Mouse (Mus musculus) T-helper 2 cell (primary cell): ENCODE results near the gene Gm9918.

Source experiments
- in situ Hi-C: fragments of 300-600 bp; cut with MboI, MseI; formaldehyde crosslinking; loops from one replicate; pipeline ENCODE4 v1.15.1; 2025; ENCODE audit warnings: high pct_unique_total_duplicates

Gene Gm9918

DNA sequence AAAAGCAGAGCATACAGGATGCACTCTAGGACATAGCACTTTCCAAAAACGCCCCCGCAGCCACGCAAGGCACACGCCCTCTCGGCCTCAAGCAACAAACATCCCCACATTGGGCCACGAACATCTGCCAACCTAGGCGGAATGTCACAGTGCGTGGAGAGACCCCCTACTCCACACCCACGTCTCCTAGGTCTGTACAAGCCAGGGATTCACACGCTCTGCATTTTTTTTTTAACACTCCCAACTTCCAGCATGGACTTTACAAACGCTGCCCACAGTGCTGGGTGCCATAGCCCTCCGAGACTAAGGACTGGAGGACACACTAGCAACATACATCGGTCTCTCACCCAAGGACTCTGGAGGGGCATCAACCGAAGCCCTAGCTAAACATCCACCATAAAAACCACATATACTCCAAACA lies 24.9 kb upstream of the Gm9918 start:
- in situ Hi-C loops, result no loop called here

DNA sequence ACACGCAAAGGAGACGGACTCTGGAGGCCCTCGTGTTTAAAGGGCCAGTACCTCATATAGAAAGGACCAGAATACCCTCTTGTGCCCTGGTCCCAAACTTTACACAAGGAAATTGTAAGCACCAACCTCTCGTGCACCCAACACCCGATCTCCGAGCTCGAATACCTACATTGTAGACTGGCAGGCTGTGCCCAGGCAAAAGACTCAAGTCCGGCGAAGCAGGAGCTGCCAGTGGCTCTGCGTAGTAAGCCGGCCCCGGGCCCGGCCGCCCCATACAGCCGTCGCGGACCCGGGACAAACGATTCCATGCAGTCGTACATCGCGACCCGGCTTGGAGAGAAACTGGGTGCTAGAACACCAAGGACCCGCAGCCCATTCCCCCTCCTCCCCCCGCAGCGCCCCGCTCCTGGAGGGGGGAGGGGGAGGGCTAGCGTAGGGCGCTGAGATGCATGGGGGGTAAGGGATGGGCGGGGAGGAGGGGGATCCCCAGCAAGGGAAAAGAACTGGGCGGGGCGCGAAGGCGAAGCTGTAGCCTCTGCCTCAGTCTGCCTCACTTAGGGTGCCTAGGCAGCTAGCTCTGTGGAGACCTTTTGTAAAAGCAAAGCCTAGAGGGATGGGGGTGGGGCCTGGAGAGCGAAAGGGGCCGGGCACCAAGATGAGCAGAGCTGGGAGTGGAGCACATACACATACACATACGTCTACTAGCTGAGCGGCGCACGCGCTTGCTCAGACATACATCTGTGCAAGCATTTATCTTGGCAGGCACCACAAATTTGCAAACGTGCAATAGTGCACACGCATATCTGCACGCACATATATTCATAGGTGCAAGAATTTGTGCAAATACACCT lies 24.2 kb upstream of the Gm9918 start:
- in situ Hi-C loops, result no loop called here

- in situ Hi-C loops, result no loop called here
Observed at GRCm38 (mm10) chr15:102246866-102247251, 23.5 kb upstream of the Gm9918 start.

GRCm38 (mm10) chr15:102247252-102248130 lies 22.9 kb upstream of the Gm9918 start:
- in situ Hi-C loops, result no loop called here

GRCm38 (mm10) chr15:102248131-102248811 lies 22.1 kb upstream of the Gm9918 start:
- in situ Hi-C loops, result no loop called here

DNA sequence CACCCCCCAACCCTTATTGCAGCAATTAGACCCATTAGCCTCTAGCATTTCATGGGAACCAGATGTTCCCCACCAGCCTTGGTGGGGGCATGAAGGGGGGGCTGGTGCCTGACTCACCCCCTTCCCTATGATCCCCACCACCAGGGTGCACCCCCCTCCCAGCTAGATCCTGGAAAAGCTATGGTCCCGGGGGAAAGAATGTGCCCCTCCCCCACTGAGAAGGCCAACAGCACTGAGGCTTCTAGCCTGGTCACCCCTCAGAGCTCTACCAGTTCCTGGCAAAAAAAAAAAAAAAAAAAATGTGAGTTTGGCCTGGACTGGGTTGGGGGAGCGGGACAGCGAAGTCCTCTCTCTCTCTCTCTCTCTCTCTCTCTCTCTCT lies 21.6 kb upstream of the Gm9918 start:
- in situ Hi-C loops, result no loop called here

- in situ Hi-C loops, result no loop called here
Observed at GRCm38 (mm10) chr15:102249251-102249691, 21.1 kb upstream of the Gm9918 start.

GRCm38 (mm10) chr15:102249967-102250366 lies 20.4 kb upstream of the Gm9918 start:
- in situ Hi-C loops, result no loop called here

- in situ Hi-C loops, result no loop called here
Observed at GRCm38 (mm10) chr15:102250521-102250920, 19.8 kb upstream of the Gm9918 start.

DNA sequence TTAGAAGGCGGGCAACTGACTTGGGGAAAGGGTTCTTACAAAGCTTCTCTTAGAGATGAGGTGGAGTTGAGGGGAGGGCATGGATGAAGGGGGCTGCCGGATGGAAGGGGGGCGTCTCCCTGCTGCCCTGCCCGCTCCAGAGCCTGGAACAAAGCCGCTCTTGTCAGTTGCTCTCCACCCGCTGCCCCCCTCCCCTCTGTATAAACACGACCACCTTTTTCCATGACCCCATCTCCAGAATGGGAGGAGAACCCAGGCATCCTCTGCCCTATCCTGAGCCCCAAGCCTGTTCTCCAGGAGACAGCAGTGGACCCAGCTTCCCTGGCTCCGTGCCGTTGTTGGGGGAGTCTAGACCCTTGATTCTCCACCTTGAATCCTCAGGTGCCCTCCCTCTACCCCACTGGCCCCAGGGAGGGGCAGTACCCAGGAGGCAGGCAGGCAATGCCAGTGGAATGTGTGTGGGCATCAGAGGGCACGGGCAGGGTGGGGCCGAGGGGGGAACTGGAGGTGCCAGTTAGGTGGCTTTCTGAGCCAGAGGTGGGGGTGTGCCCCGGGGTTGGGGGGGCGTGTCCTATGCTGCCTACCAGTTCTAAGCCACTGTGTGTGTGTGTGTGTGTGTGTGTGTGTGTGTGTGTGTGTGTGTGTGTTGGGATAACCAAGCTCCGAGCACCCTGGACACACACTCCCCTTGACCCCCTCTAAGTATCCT lies 14.7 kb upstream of the Gm9918 start:
- in situ Hi-C loops, result no loop called here

DNA sequence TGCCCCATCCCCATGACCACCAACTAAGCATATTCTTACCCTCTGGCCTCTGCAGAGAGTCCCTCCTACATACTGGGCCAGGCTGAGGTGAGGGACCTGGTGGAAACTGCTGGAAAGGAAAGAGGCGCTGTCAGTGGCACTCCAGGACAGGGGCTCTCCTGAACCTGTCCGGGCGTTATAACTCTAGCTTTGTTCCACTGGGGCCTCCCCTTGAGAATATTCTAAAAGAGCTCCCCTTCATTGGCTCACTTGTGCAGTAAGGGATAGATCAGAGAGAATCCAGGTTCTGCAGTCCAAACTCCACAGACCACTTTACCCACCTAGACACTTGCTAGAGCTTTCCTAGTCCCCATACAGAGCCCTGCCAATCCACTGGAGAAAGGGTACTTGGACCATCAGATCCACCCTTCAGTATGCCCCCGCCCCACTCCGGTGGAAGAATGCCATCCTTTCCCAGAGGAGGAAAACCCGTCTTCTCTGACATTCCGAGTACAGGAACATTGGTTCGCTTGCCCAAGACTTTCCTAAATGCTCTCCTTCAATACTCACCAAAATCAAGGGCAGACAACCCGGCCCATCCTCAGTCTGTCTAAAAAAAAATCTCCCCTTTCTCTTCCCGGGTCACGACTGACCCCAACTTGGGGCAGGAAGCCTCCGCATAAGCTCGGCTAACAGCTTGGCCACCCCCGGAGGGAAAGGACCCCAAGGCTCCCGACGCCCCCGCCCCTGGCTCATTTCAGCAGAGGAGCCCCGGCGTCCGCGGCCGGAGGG lies 13.7 kb upstream of the Gm9918 start:
- in situ Hi-C loops, result no loop called here

GRCm38 (mm10) chr15:102257202-102258075 lies 12.9 kb upstream of the Gm9918 start, which contains the start of gene Rarg:
Rarg (minus strand) TSS chr15:102257517.
- in situ Hi-C loops, result no loop called here

DNA sequence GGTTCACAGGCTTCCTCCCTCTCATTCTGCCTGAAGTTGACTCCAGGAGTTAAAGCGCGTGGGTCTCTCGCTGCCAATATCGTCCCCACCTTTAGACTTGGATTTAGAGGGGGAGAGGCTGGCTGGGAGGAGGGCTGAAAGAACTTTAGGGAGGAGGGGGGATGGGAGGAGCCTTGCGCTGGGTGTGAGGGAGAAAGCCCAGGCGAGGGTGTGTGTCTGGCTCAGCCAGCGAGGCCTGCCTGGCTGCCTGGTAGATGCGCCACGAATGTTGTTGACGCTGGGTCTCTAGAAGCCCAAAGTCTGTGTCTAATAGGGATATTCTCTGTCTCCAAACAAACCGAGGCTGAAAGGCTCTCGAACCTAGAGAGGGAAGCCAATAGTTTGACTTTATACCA lies 12.3 kb upstream of the Gm9918 start:
- in situ Hi-C loops, result no loop called here

DNA sequence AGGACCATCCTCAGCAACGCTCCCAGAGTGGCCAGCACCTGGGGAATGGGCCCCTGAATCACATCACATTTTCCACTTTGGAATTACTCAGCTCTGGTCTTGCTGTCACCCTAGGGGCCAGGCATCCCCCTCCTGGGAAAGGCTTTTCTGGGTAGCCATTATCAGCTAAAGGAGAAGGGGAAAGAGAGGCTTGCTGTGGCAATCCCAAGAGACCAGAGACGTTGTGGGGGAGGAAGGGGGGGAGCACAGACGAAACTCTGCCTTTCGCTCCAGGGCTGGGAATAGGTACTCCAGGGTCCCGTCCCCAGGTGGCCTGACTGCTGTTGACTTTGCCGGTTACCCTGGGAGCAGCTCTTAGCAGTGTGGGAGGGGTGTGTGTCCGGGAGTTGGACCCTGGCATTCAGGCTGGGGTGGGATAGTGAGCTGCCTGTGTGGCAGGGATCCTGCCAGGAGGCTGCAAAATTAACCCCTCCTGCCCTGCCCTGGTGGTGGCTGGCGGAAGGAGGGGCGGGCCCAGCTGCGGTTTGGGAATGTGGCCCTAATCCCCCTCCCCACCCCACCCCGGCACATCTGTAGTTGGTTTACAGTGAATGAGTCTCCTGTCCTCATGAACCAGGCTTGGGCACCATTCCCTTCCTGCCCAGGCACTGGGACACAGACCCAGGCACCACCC lies 11.6 kb upstream of the Gm9918 start:
- in situ Hi-C loops, result no loop called here

- in situ Hi-C loops, result no loop called here
Observed at GRCm38 (mm10) chr15:102262582-102262981, 7.8 kb upstream of the Gm9918 start.

- in situ Hi-C loops, result no loop called here
Observed at GRCm38 (mm10) chr15:102263037-102263436, 7.3 kb upstream of the Gm9918 start.

- in situ Hi-C loops, result no loop called here
Observed at GRCm38 (mm10) chr15:102265548-102265947, 4.8 kb upstream of the Gm9918 start.

DNA sequence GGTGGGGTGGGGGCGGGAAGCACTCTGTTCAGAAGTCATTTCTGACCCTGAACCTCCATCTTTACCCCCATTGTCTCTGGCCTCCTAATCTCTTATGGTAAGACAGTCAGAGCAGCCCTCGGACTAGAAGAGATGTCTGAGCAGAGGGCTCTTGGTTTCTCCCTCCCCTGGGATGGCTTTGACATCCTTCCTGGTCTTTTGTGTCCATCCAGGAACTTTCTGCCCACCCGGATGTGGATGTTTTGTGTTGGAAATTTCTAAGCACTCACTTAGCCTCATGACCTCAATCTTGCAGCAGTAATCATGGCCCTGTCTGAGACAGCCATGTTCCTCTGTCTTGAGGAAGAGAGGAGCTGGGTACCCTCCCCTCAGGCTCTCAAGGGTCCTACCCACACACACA lies 1.1 kb downstream of the Gm9918 start:
- in situ Hi-C loops, result no loop called here
